Mouse (Mus musculus): ENCODE measurements around the gene Trank1. TPM values are rescaled to one million over a fixed set of nuclear protein-coding genes. Genes with fewer than 3 reads are reported as not detected.

Gene Trank1
- 0.04 and 0.05 TPM in 2 replicates for polyA plus RNA-seq (2014; fragmentation: Nextera tagmentation; extraction: Ambion mirVana)

DNA sequence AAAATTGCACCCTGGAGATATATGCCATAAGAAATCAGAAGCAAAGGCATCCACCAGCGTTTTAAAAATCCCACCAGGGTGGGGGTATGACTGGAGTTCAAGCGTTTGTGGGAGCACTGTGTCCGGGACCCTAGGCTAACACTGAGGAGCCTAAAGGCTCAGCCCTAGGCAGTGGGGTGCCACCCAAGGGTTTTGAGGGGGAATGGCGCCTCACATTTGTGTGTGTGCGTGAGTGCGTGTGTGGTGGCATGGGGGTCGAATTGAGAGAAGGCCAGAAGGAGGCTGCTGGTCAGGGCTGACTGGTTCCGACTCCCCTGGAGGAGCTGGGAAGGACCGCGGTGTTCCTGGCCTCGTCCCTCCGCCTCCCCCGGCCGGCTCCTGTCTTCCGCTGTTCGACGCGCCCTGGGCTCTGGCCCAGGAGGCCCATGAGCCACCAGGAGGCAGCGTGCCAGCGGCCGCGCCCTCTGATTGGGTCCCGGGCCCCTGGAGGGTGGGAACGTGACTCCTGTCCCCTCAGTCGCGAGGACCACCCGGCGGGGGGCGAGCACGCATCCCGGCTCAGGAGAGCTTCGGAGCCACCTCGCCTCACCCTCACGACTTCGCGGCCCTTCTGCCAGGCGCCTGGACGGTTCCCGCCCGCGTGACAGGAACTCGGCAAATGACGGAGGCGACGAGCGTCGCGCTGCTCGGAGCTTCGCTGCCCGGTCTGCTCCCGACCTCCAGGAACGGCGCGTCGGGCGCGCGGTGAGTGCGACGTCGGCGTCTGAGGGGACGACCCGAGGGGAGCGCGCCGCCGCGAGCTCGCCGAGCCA lies at the start of gene Trank1:
Gene Trank1, plus strand, starts transcription at position 709 of the 812 bp plus-strand sequence.
- peak within 1 kb of the TSS; percentile 45 to 49 for H3K4me3 ChIP-seq (ENCODE audit: control insufficient read depth in 1 of 2, insufficient read depth in 1 of 2, low read depth in 1 of 2, low read length in 2 of 2)
- ATAC-seq (ENCODE audit: insufficient number of reproducible peaks, insufficient read depth, low FRiP score, low read depth) = peak; percentile 35; the same call in 1 of the 2 replicates
- 11% methylated on average over 72 of the region's 72 CpGs for WGBS
- H3K4me1 ChIP-seq (ENCODE audit: control insufficient read depth in 2 of 2, insufficient read depth in 2 of 2, low read length in 2 of 2) = peaks cover 0 to 15% of the 10 kb centered on the region in 2 experiments; a peak in 2 of 4 replicates
- H3K36me3 ChIP-seq (ENCODE audit: control insufficient read depth, insufficient read depth, low read length) = no peaks in the 10 kb centered on the region
- no peak within 1 kb of the TSS for H3K27ac ChIP-seq (replicated peaks in 1 of 2; ENCODE audit: control insufficient read depth in 1 of 2, insufficient read depth in 1 of 2, low read depth in 2 of 2, low read length in 2 of 2)
- peak within 1 kb of the TSS; percentile 87 for H3K4me2 ChIP-seq (ENCODE audit: low read length)
- peak within 1 kb of the TSS; percentile 34; the same call in 1 of the 2 replicates for H3K9ac ChIP-seq (ENCODE audit: low read length)
- H3K9me3 ChIP-seq (ENCODE audit: control insufficient read depth, low read length) = peaks cover 18% of the 10 kb centered on the region
- peaks cover 68% of the 10 kb centered on the region for H3K27me3 ChIP-seq (ENCODE audit: control insufficient read depth, insufficient read depth, low read length)

DNA sequence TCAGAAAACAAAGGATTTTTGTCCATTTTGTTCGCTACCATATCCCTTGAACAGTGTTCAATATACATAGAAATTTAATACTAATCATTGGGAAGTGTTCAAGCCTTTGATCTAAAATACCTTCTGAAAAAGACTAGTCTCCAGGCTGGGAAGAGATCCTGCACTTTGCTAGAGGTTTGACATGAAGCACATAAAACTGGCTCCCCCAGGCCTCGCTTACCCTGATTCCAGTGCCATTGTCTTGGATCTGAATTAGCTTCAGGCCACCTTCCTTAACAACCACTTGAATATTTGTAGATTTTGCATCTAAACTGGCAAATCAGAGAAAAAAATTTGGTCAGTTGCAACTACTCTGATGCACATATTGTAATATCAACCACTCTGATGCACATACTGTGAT lies 43.5 kb upstream of the Trank1 start:
- Histone ChIP-seq H3K9me3 (ENCODE audit: control insufficient read depth, low read length) (no peaks in the 10 kb centered on the region), H3K27ac (replicated peaks in 1 of 2; ENCODE audit: control insufficient read depth in 1 of 2, insufficient read depth in 1 of 2, low read depth in 2 of 2, low read length in 2 of 2) (no peak overlapping the region), H3K36me3 (ENCODE audit: control insufficient read depth, insufficient read depth, low read length) (peaks cover 47% of the 10 kb centered on the region), H3K9ac (ENCODE audit: low read length) (no peak overlapping the region), H3K4me1 (ENCODE audit: control insufficient read depth in 2 of 2, insufficient read depth in 2 of 2, low read length in 2 of 2) (peaks cover 0 to 14% of the 10 kb centered on the region in 2 experiments; a peak in 1 of 4 replicates), H3K4me2 (ENCODE audit: low read length) (no peak overlapping the region), H3K4me3 (ENCODE audit: control insufficient read depth in 1 of 2, insufficient read depth in 1 of 2, low read depth in 1 of 2, low read length in 2 of 2) (no peak overlapping the region), H3K27me3 (ENCODE audit: control insufficient read depth, insufficient read depth, low read length) (no peaks in the 10 kb centered on the region)
- 95% methylated on average over 2 of the region's 2 CpGs for WGBS
- ATAC-seq (ENCODE audit: insufficient number of reproducible peaks, insufficient read depth, low FRiP score, low read depth) = no peak

- Histone ChIP-seq H3K9ac (ENCODE audit: low read length) (peak overlapping the region; percentile 76), H3K27me3 (ENCODE audit: control insufficient read depth, insufficient read depth, low read length) (no peaks in the 10 kb centered on the region), H3K4me1 (ENCODE audit: control insufficient read depth in 2 of 2, insufficient read depth in 2 of 2, low read length in 2 of 2) (peaks cover 5 to 40% of the 10 kb centered on the region in 2 experiments), H3K4me2 (ENCODE audit: low read length) (peak overlapping the region; percentile 70), H3K4me3 (ENCODE audit: control insufficient read depth in 1 of 2, insufficient read depth in 1 of 2, low read depth in 1 of 2, low read length in 2 of 2) (peak overlapping the region; percentile 87 to 99), H3K9me3 (ENCODE audit: control insufficient read depth, low read length) (no peaks in the 10 kb centered on the region), H3K36me3 (ENCODE audit: control insufficient read depth, insufficient read depth, low read length) (peaks cover 38% of the 10 kb centered on the region), H3K27ac (replicated peaks in 1 of 2; ENCODE audit: control insufficient read depth in 1 of 2, insufficient read depth in 1 of 2, low read depth in 2 of 2, low read length in 2 of 2) (peak overlapping the region; percentile 93 to 96)
- ATAC-seq (ENCODE audit: insufficient number of reproducible peaks, insufficient read depth, low FRiP score, low read depth) = no peak
- 14% methylated on average over 5 of the region's 5 CpGs for WGBS
Measured at GRCm38 (mm10) chr9:111270606-111271005, 40.9 kb upstream of the Trank1 start.

DNA sequence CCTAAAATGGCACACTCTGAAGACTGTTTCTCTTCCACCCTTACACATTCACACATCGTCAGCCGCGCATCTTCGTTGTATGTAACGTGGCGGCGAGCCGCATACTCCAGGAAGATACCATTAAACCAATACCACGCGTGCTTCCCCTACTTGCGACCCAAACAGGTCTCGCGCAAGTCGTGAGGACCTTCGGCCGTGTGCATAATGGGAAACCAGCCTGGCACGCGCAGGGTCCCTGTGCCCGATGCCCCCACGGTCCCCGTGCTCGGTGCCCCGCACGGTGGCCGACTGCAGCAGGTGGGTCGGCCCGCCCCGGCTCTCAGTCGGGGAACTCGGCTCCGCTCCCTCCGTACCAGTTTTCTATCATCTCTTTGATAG lies 40.5 kb upstream of the Trank1 start:
- Histone ChIP-seq H3K4me1 (ENCODE audit: control insufficient read depth in 2 of 2, insufficient read depth in 2 of 2, low read length in 2 of 2) (peaks cover 5 to 44% of the 10 kb centered on the region in 2 experiments), H3K4me2 (ENCODE audit: low read length) (peak overlapping the region; percentile 70), H3K27ac (replicated peaks in 1 of 2; ENCODE audit: control insufficient read depth in 1 of 2, insufficient read depth in 1 of 2, low read depth in 2 of 2, low read length in 2 of 2) (peak overlapping the region; percentile 93 to 96), H3K27me3 (ENCODE audit: control insufficient read depth, insufficient read depth, low read length) (no peaks in the 10 kb centered on the region), H3K4me3 (ENCODE audit: control insufficient read depth in 1 of 2, insufficient read depth in 1 of 2, low read depth in 1 of 2, low read length in 2 of 2) (peak overlapping the region; percentile 87 to 99), H3K9me3 (ENCODE audit: control insufficient read depth, low read length) (no peaks in the 10 kb centered on the region), H3K36me3 (ENCODE audit: control insufficient read depth, insufficient read depth, low read length) (peaks cover 39% of the 10 kb centered on the region), H3K9ac (ENCODE audit: low read length) (peak overlapping the region; percentile 76)
- ATAC-seq (ENCODE audit: insufficient number of reproducible peaks, insufficient read depth, low FRiP score, low read depth) = peak; percentile 54
- under 1% methylated on average over 32 of the region's 32 CpGs for WGBS

DNA sequence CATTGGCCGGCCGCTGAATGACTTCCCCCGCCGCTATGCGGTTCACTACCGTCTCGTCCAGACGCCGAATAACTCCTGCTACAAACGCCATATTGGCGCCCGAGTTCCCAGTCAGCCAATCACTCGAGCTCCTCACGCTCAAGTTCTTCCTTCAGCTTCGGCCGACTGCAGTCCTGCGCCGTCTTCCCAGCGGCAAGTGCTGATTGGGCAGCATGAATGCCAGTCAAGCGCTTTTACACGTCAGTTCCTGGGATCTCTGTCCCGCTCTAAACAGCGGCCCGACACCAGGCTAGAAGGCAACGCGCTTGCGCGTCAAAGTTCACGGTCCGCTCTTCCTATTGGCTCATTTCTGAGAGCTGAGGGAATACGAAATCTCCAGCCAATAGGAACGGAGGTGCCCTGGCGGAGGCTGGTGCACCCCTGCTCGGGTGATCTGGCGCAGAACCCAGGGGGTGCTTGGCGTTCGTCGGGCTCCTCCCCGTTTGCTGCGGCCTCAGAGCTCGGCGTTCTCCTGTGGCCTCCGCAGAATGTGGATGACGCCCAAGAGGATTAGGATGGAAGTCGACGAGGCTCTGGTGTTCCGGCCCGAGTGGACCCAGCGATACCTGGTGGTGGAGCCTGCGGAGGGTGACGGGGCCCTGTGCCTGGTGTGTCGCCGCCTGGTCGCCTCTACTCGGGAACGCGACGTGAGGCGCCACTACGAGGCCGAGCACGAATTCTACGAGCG lies 39.9 kb upstream of the Trank1 start, which contains the start of the genes Mlh1 and Epm2aip1:
Gene Mlh1, minus strand, starts transcription at position 358 of the 727 bp plus-strand sequence.
Gene Epm2aip1, plus strand, starts transcription at position 496 of the 727 bp plus-strand sequence.
- peak; percentile 100 for ATAC-seq (ENCODE audit: insufficient number of reproducible peaks, insufficient read depth, low FRiP score, low read depth)
- WGBS = under 1% methylated on average over 64 of the region's 64 CpGs
- Histone ChIP-seq H3K4me2 (ENCODE audit: low read length) (peak within 1 kb of the TSS; percentile 81), H3K27ac (replicated peaks in 1 of 2; ENCODE audit: control insufficient read depth in 1 of 2, insufficient read depth in 1 of 2, low read depth in 2 of 2, low read length in 2 of 2) (peak within 1 kb of the TSS; percentile 98), H3K36me3 (ENCODE audit: control insufficient read depth, insufficient read depth, low read length) (peaks cover 39% of the 10 kb centered on the region), H3K9ac (ENCODE audit: low read length) (peak within 1 kb of the TSS; percentile 97), H3K4me3 (ENCODE audit: control insufficient read depth in 1 of 2, insufficient read depth in 1 of 2, low read depth in 1 of 2, low read length in 2 of 2) (peak within 1 kb of the TSS; percentile 87 to 99), H3K27me3 (ENCODE audit: control insufficient read depth, insufficient read depth, low read length) (no peaks in the 10 kb centered on the region), H3K9me3 (ENCODE audit: control insufficient read depth, low read length) (no peaks in the 10 kb centered on the region), H3K4me1 (ENCODE audit: control insufficient read depth in 2 of 2, insufficient read depth in 2 of 2, low read length in 2 of 2) (peaks cover 5 to 49% of the 10 kb centered on the region in 2 experiments)

- H3K27ac ChIP-seq (replicated peaks in 1 of 2; ENCODE audit: control insufficient read depth in 1 of 2, insufficient read depth in 1 of 2, low read depth in 2 of 2, low read length in 2 of 2) = peak overlapping the region; percentile 98
- H3K4me3 ChIP-seq (ENCODE audit: control insufficient read depth in 1 of 2, insufficient read depth in 1 of 2, low read depth in 1 of 2, low read length in 2 of 2) = peak overlapping the region; percentile 87 to 95
- H3K27me3 ChIP-seq (ENCODE audit: control insufficient read depth, insufficient read depth, low read length) = no peaks in the 10 kb centered on the region
- H3K9me3 ChIP-seq (ENCODE audit: control insufficient read depth, low read length) = no peaks in the 10 kb centered on the region
- H3K9ac ChIP-seq (ENCODE audit: low read length) = peak overlapping the region; percentile 97
- H3K4me1 ChIP-seq (ENCODE audit: control insufficient read depth in 2 of 2, insufficient read depth in 2 of 2, low read length in 2 of 2) = peaks cover 5 to 48% of the 10 kb centered on the region in 2 experiments
- no peak for ATAC-seq (ENCODE audit: insufficient number of reproducible peaks, insufficient read depth, low FRiP score, low read depth)
- peak overlapping the region; percentile 81 for H3K4me2 ChIP-seq (ENCODE audit: low read length)
- WGBS = 6% methylated on average over 19 of the region's 19 CpGs
- H3K36me3 ChIP-seq (ENCODE audit: control insufficient read depth, insufficient read depth, low read length) = peaks cover 39% of the 10 kb centered on the region
Measured at GRCm38 (mm10) chr9:111272356-111272755, 39.2 kb upstream of the Trank1 start.

DNA sequence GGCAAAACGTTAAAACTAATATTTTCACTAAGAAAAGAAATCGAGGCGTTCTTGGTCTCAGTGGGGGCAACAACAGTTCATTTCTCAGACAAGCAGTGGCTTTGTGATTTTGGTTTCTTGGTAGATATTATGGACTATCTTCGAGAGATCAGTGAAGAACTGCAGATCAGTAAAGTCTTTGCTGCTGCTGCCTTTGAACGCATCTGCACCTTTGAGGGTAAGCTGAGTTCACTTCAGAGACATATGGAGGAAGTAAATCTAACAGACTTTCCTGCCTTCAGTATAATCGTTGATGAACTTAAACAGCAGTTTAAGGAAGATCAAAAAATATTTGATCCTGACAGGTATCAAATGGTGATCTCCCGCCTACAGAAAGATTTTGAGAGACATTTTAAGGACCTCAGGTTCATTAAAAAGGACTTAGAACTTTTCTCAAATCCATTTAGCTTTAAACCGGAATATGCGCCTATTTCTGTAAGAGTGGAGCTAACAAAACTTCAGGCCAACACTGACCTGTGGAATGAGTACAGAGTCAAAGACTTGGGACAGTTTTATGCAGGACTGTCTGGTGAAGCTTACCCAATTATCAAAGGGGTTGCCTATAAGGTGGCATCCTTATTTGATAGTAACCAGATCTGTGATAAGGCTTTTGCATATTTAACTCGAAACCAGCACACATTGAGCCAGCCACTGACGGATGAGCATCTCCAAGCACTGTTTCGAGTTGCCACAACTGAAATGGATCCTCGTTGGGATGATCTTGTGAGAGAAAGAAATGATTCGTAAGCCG lies 38.3 kb upstream of the Trank1 start:
- Histone ChIP-seq H3K4me2 (ENCODE audit: low read length) (peak overlapping the region; percentile 81), H3K36me3 (ENCODE audit: control insufficient read depth, insufficient read depth, low read length) (peaks cover 39% of the 10 kb centered on the region), H3K9me3 (ENCODE audit: control insufficient read depth, low read length) (no peaks in the 10 kb centered on the region), H3K27me3 (ENCODE audit: control insufficient read depth, insufficient read depth, low read length) (no peaks in the 10 kb centered on the region), H3K9ac (ENCODE audit: low read length) (peak overlapping the region; percentile 97), H3K27ac (replicated peaks in 1 of 2; ENCODE audit: control insufficient read depth in 1 of 2, insufficient read depth in 1 of 2, low read depth in 2 of 2, low read length in 2 of 2) (peak overlapping the region in 1 of 2 experiments; percentile 98; a peak in 2 of 4 replicates), H3K4me3 (ENCODE audit: control insufficient read depth in 1 of 2, insufficient read depth in 1 of 2, low read depth in 1 of 2, low read length in 2 of 2) (peak overlapping the region; percentile 87 to 95), H3K4me1 (ENCODE audit: control insufficient read depth in 2 of 2, insufficient read depth in 2 of 2, low read length in 2 of 2) (peaks cover 5 to 46% of the 10 kb centered on the region in 2 experiments)
- WGBS = 59% methylated on average over 15 of the region's 15 CpGs
- no peak for ATAC-seq (ENCODE audit: insufficient number of reproducible peaks, insufficient read depth, low FRiP score, low read depth)
